Mouse (Mus musculus) monocyte, adult 5-6 weeks (primary cell): ENCODE data around the gene Tnpo1. TPM values are rescaled to one million over a fixed set of nuclear protein-coding genes. Genes with fewer than 3 reads are reported as not detected.
A peak's percentile ranks its signal among the peaks of the same experiment; 100 is the strongest.
"Not testable (repeated sequence)": the region's sequence is repeated elsewhere in the genome, so short reads cannot be mapped to it uniquely, and the experiment has no call there.

Source experiments
- ATAC-seq: fragments of 153-309, 156-312 bp; replicated peaks from 2 replicates; pipeline ENCODE4 v1.8.0; 2017; ENCODE audit warnings: mild to moderate bottlenecking; ENCODE audit not compliant: low TSS enrichment, insufficient number of reproducible peaks, severe bottlenecking, poor library complexity, low FRiP score
- total RNA-seq: library from RNA; stranded (forward); fragments of 200-1000, 200-491, 200-594 nt; gene quantifications from 3 replicates; pipeline ENCODE4 v1.2.3, GENCODE M21; 2017

Tnpo1 gene
- total RNA-seq, 1 experiment from 2014 or later = 54.7 TPM

DNA sequence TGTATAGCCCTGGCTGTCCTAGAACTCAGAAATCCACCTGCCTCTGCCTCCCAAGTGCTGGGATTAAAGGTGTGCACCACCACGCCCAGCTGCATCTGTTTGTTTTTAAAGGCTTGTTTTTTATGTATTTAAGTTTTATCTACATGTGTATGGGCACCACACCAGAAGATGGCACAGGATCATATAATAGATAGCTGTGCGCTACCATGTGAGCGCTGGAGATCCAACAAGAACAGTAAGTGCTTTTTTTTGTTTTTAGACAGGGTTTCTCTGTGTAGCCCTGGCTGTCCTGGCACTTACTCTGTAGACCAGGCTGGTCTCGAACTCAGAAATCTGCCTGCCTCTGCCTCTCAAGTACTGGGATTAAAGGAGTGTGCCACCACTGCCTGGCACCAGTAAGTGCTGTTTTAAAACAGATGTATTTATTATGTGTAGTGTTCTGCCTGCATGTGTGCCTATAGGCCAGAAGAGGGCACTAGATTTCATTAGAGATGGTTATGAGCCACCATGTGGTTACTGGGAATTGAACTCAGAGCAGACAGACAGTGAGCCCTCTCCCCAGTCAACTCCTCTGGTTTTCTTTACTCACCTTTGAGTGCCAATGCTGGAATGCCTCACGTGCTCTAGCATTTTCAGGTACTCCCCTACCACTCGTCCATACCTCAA is 89.6 kb downstream of the Tnpo1 start:
- no peak for ATAC-seq

DNA sequence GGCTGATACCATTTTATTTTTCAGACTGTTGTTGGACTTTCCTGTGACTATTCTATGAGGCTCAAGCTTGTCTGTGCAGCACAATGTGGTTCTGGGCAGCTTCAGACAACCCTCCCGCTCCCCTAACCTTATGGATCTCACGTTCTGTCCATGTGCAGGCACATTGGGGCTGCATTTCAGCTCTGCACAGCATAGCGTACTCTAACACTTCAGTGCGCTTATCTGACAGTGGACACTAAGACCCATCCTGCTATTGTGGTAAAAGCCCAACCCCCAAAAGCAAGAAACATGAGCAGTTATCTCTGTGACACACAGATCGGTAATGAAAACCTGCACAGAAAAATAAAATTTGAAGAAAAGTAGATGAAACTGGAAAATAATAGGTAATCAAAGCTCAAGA is 90.4 kb downstream of the Tnpo1 start:
- no peak for ATAC-seq

DNA sequence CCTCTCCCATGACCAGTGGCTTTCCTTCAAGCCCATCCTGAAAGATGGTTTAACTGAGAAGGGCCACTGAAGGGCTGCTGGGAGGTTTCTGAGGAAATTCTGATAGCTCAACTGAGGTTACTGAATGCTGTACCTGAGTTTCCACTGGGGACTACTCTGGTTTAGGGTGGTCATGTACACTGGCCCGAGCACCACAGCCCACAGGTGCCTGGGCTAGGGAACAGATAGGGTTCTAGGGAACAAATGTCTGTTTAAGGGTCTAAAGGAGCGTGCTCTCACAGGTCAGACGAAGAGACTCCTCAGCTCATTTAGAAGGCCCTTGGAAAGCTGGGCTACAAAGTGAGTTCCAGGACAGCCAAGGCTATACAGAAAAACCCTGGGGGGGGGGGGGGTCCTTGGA is 91.5 kb downstream of the Tnpo1 start:
- no peak for ATAC-seq

DNA sequence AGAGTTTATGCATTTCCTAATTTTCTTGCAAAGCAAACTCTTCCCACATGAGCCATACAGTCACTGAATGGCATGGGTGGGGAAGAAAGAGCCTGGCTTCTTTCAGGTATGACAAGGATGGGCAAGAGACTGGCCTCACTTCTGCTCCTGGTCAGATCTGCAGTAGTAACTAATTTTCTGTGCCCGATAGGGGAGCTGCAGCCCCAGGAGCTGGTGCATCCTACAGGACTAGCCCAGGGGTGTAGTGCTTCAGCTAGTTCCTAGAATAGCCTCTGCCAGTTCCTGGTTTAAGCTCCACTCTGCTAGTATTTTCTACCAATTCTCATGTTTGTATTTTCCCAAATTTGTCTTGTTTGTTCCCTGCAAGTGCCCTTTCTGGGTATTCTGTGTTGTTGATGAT is 92.0 kb downstream of the Tnpo1 start:
- no peak for ATAC-seq

DNA sequence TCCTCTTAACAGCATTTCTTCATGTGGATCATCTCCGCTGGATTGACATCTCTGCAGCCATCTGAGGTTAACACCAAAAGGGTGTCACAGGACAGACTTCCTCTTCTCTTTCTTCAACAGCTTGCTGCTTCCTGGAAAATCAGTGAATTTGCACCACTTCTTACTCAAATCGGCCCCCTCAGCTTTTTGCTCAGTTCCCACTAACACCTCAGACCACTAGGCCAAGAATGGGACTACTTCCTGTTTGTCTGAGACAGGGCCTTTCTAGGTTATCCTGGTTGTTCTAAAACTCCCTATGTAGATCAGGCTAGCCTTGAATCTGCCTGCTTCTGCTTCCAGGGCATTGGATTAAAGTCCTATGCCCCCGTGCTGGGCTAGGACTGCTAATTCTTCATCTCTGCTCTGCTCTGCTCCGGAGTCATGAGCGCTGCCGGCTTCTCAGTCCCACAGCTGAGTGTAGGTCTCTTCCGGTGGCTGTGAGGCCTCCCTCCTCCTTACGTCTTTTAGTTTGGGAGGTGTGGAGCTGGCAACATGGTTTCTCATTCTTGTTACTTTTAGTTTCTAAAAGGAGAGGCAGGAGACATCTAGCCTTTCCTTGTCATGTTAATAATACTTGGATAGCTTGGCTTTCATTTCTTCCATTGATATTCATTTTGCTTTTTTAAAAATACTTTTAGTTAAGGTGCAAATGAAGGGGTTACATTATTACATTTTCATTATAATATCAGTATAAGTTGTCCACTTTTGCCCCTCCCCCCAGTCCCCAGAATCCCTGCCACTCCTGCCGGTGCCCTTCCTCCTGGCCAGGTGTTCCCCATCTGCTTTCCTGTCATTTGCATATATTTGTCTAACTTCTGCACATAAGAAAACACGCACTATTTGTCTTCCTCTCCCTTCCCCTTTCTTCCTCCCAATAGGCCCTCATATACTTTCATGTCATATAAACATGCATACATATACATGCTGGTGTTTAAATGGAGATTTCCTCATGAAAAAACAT is 93.4 kb downstream of the Tnpo1 start:
- peak; percentile 67 for ATAC-seq

DNA sequence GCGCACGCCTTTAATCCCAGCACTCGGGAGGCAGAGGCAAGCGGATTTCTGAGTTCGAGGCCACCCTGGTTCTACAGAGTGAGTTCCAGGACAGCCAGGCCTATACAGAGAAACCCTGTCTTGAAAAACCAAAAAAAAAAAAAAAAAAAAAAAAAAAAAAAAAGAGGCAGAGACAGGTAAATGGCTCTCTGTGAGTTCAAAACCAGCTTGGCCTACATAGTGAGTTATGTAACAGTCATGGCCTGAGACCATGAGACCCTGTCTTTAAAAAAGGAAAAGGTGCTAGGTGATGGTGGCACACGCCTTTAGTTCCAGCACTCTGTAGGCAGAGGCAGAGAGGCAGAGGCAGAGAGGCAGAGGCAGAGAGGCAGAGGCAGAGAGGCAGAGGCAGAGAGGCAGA is 97.2 kb downstream of the Tnpo1 start:
- not testable (repeated sequence) for ATAC-seq

DNA sequence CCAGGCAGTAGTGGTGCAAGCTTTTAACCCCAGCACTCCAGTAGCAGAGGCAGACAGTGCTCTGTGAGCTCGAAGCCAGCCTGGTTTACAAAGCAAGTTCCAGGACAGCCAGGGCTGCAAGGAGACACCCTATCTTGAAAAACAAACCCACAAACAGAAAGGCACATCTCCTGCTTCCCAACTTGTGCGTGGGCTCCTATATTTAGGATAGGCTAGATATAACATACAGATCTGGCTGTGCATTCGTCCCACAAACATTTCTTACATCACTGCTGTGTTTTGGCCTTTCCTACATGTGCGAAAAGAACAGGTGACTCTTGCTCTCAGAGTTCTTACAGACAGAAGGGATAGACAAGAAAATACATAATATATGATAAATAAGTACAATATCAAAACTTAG is 100.6 kb downstream of the Tnpo1 start:
- ATAC-seq = no peak

DNA sequence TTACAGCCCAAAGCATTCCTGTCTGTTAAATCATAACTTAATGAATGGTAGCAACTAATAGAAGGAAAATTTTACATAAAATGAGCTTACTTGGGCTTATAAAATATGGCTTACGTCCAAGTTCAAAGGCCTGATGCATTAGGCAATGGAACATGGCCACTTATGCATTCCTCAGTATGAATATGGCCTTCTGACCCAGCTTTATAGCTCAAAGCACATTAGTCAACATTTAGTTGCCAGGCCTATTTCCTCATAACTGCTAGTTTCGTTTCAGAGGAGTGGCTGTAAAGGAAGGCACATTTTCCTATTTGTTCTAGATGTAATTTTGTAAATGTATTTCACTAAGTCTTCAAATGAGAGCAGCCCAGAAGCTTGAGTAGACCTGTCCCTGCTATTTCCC is 107.1 kb downstream of the Tnpo1 start:
- ATAC-seq = peak; percentile 53

DNA sequence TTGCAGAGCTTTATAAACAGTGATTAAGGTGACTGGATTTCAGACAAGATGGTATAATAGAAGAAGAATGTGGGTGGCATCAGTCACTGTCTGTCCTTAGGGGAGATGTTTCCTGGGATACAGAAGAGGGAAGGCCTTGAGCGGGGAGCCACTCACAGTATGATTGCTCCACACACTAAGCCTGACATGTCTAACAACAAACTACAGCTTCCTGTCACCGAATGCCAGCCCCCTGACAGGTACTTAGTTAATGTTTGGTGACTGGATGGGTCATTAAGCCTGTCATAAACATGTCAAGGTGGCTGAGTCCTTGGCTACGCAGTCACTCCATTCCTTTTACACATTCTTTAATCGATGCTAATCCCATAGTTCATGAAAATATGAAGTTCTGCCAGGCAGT is 108.0 kb downstream of the Tnpo1 start:
- ATAC-seq = no peak

DNA sequence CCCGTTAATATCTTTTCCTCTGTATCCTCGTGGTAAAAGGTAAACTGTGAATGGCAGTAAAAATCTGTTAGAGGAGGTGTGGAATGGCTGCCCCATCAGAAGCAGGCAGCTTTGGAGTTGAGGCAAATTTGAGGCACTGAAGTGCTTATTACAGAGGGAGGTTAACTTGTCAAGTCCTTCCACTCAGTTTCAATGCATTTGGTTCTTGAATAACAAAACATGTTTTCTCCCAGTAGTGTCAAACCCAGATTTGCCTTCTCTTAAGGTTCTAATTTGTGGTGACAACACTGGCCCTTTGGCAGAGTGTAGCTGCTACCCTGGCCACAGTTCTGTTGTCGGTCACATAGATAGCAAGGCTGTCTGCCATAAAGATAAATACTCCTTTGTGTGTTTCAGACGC is 108.4 kb downstream of the Tnpo1 start:
- ATAC-seq = no peak

DNA sequence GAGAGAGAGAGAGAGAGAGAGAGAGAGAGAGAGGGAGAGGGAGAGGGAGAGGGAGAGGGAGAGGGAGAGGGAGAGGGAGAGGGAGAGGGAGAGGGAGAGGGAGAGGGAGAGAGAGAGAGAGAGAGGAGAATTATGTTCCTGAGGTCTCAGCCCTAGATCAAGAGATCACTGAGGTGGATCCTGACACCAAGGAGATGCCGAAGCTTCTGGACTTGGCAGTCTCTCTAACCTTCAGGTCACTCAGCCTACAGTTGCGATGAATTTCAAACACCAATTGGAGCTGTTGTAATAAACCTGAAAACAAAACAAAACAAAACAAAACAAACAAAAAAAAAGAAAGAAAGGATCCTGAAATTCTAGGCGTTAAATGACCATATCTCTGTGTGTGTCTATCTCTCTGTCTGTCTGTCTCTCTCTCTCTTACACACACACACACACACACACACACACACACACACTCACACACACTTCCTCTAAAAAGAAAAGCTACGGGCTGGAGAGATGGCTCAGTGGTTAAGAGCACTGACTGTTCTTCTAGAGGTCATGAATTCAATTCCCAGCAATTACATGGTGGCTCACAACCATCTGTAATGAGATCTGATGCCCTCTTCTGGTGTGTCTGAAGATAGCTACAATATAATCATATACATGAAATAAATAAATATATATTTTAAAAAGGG is 109.1 kb downstream of the Tnpo1 start:
- not testable (repeated sequence) for ATAC-seq

DNA sequence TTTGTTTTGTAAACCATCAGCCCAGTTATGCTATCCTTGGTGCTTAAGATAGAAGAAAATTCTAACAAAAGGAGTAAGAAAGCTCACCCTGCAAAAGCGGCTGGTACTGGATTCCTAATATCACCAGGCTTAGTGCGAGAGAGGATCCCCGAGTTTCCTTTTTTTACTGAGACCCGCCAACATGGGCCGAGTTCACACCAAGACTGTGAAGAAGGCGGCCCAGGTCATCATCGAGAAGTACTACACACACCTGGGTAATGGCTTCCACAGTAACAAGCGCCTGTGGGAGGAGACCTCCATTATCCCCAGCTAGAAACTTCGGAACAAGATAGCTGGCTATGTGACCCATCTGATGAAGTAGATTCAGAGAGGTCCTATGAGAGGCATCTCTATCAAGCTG is 109.6 kb downstream of the Tnpo1 start:
- no peak for ATAC-seq

DNA sequence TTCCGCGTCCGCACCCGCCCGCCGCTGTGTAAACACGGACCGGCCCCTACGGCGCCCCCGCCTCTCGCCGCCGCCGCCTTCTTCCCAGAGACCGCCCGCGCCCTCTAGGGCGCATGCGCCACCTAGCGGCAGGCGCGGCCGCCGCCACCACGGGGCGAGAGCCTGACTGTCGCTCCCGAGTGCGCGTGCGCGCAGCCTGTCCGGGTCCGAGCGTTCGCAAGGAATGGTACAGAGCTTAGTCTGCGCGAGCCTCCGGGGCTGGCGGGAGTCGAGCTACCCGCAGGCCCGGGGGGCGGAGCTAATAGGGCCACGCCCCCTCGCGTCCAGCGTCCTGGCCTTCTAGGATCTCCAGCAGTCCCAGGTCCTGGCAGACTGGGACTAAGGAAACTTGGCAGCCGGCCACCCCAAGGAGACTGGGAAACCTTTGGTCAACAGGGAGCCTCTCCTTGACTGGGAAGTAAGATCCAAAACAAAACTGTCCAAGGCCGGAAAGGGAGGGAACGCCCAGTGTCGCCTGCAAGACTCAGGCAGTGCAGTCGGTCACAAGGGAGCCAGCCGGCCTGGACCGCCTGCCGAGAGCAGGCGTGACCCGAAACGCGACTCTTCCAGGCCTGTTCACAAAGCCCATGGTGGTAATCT is 110.9 kb downstream of the Tnpo1 start, which contains the start of gene Fcho2:
Gene Fcho2, minus strand, starts transcription at position 303 of the 639 bp plus-strand sequence.
- ATAC-seq = peak; percentile 62

DNA sequence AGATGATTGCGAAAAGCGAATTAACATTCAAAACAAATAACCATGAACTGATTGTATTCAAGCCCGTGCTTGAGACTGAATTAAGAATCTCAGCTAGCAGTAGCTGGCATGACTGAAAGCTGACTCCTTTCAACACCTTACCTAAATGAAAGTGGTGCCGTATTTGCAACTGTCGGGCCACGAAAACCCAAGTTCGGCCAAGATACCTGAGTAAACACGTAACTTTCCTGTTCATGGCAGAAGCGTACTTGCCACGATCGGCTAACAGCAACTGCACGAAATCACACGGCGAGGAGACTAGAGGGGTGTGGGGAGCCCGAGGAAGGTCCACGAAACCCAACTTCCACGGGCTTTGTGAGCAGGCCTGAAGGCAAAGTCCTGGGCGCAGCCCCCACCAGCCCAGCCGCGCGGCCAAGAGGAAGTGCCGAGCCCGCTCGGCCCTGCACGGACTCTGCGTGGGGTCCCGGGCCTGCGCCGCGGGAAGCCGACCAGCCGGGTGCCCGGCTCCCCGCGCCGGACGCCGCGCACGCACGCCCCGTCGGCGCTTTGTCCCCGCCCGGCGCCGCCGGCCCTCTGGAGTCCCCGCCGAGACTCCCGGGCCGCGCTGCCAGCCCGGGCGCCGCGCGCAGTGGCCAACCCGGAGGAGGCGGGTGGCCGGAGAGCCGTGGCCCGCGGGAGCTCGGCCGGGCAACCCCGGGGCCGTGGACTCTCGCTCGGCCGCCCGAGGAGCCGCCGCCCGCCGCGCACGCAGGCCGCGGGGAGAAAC is 111.7 kb downstream of the Tnpo1 start:
- ATAC-seq = no peak

DNA sequence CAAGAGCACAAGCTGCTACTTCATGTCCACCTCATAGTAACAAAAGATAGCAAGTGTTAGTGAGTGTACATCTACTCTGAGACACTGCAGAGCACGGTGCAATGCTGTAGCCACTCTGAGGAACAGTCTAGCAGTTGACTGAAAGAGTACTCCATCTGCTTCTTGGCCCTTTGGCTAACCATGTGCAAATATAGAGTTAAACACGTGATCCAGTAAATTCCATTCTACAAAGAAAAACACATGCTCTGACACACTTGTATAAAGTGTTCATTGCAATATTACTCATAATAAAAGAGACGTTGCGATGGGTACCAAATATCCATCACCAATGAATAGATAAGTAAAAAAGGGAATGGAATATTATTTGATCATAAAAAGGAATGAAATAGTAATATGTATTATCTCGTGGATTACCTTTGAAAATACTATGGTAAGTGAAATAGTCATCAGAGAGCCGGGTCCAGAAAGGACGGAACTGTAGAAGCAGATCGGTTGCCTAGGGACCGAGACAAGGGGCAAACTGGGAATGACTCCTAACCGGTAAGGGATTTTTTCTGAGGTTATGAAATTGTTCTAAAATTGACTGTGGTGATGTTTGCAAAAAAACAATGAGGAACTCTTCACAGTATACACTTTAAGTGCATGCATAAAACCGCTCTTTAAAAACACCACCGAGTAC is 112.4 kb downstream of the Tnpo1 start:
- ATAC-seq = 0 out of 2 replicates have a peak, but pooled peaks have one; percentile 22

DNA sequence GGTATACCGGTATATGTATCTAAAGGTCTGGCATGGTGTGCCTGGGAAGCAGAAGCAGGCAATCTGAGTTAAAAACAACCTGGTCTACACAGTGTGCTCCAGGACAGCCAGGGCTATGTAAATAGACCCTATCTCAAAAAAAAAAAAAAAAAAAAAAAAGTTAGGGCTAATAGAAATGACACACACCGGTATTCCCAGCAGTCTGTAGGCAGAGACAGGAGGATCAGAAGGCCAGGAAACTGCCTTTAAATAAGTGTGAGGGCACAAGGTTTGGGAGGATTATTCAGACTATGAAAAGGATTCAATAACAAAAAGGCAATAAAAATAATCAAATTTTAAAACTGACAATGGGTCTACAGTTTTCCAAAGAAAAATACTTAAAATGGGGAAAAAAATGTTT is 113.0 kb downstream of the Tnpo1 start:
- ATAC-seq = no peak

DNA sequence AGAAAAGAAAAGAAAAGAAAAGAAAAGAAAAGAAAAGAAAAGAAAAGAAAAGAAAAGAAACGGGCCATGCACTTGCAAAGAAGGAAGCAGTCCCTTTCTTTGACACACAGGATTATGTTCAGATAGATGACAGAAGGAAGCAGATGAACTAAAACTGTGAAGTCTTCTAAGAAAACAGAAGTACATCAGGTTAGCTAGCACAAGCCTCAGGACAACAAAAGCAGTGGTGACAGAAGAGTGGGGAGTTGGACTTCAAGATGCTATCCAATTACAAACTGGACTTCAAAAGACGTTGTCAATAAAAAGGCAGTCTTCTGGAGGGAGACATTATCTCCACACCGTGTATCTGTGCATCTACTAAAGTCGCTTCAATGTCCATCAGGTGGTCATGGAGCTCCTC is 113.9 kb downstream of the Tnpo1 start:
- 0 out of 2 replicates have a peak, but pooled peaks have one; percentile 29 for ATAC-seq

DNA sequence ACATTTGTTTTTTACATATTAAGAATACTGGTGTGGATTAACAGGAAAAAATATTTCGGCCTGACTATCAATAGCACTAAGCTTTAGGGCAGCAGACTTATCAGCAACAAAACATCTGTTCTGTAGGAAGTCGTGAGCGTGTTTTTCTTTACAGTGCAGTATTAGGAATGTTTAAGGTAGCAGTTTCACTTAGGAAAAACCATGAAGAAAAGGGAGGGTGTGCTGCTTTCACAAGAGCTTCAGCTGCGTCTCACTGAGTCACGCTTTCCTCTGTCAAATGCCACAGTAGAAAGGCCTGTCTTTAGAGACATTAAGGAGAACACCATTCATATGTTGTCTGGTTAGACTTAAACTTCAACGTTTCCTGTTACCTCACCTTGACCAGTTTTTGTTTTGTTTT is 116.0 kb downstream of the Tnpo1 start:
- ATAC-seq = 0 out of 2 replicates have a peak, but pooled peaks have one; percentile 37
